Mouse (Mus musculus): Measurements from ENCODE around the gene 4933421I07Rik.

Gene 4933421I07Rik

GRCm38 (mm10) chr7:42447850-42448249, at the start of gene 4933421I07Rik:
Gene 4933421I07Rik, minus strand, starts transcription at chr7:42448120.
- DNase-seq: no peak

GRCm38 (mm10) chr7:42497356-42497755, 49.4 kb upstream of the 4933421I07Rik start:
- DNase-seq: no peak

GRCm38 (mm10) chr7:42496202-42496601, 48.3 kb upstream of the 4933421I07Rik start:
- no peak for DNase-seq

- DNase-seq: no peak
Measured at GRCm38 (mm10) chr7:42490859-42491258, 42.9 kb upstream of the 4933421I07Rik start.

GRCm38 (mm10) chr7:42490358-42490757, 42.4 kb upstream of the 4933421I07Rik start:
- no peak for DNase-seq

GRCm38 (mm10) chr7:42454640-42455039, 6.7 kb upstream of the 4933421I07Rik start:
- no peak for DNase-seq

- DNase-seq: peak; percentile 13 to 65
Measured at GRCm38 (mm10) chr7:42450618-42451017, 2.7 kb upstream of the 4933421I07Rik start.

- DNase-seq: no peak
Measured at GRCm38 (mm10) chr7:42447352-42447751, 568 bp downstream of the 4933421I07Rik start.
